Mouse (Mus musculus): ENCODE results near the gene Chd3. TPM values are rescaled to one million over a fixed set of nuclear protein-coding genes. Genes with fewer than 3 reads are reported as not detected.

Chd3 gene
- total and polyA plus RNA-seq, 2 experiments from 2014 or later = 58.9 to 298 TPM

DNA sequence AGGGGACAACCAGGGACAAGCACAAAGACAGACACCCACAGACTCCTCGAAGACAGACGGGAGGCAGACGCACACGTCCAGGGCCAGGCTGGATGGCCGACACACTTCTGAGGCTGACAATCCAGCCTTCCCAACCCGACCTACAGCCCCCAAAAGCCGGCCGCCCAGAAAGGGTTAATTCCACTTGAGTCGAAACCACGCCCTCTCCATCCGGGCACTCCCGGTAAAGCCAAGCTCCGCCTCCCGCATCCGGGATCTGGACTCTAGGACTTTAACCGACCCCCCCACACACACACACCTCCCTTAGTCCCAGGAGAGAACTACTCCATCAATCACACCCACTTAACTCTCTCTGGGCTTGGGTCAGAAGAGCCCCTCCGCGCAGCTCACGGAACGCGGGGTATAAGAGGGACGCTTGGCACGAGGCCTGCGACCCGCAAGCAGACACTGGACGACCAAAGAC lies 41.9 kb upstream of the Chd3 start:
- H3K4me2 ChIP-seq (ENCODE audit: low read depth, low read length, poor library complexity, severe bottlenecking) = peak overlapping the region; percentile 94
- peak overlapping the region; percentile 98 for H3K9ac ChIP-seq (replicated peaks; ENCODE audit: low read length, poor library complexity, severe bottlenecking)
- peak; percentile 62 for ATAC-seq (ENCODE audit: low FRiP score)
- WGBS = 0% methylated on average over 26 of the region's 26 CpGs
- peak overlapping the region; percentile 89 for H3K27ac ChIP-seq (ENCODE audit: low read depth, low read length)
- peaks cover 24% of the 10 kb centered on the region for H3K36me3 ChIP-seq (ENCODE audit: insufficient read depth, low read length)
- no peaks in the 10 kb centered on the region for H3K27me3 ChIP-seq (ENCODE audit: insufficient read depth, low read length)
- H3K9me3 ChIP-seq (ENCODE audit: low read length) = no peaks in the 10 kb centered on the region
- H3K4me3 ChIP-seq (ENCODE audit: low read depth, low read length) = peak overlapping the region; percentile 73
- no peak for TF ChIP-seq CTCF (IDR thresholded peaks at IDR 0.05)
- DNase-seq (ENCODE audit: low spot score) = peak; percentile 99
- peaks cover 35% of the 10 kb centered on the region for H3K4me1 ChIP-seq (ENCODE audit: insufficient read depth, low read length)

DNA sequence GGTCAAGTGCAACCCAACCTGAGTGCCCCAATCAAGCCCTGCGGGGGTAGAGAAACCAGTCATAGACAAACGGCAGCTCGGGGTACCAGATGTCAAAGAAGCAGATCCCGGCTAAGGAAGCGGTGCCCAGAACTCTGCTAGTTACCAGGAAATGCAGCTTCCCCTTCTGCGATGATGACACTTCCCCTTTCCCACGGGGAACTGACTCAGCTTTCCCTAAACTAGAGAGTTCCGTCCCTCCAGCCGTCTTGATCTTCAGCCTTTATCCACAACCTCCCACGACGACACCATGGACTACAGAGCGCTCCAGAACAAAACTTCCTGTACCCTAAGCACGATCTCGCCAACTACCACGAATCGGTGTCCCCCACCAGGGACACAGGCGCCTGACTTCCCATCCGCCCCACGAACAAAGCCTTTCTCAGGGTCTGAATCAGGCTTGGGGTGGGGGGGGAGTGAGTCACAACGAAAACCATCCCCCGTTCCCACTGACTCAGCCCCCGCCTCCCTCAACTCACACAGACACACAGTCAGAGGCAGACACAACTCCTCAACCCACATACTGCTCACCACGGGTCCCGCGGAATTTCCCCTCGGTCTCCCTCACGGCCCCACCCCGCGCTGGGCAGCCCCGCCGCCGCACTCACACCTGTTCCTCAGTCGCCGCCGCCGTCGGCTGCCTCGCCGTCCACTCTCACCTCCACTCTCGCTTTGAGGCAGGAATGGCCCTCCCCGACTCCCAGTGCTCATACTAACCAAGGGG lies 41.3 kb upstream of the Chd3 start:
- Histone ChIP-seq H3K27ac (ENCODE audit: low read depth, low read length) (peak overlapping the region; percentile 89), H3K9me3 (ENCODE audit: low read length) (no peaks in the 10 kb centered on the region), H3K27me3 (ENCODE audit: insufficient read depth, low read length) (no peaks in the 10 kb centered on the region), H3K4me1 (ENCODE audit: insufficient read depth, low read length) (peaks cover 35% of the 10 kb centered on the region), H3K4me2 (ENCODE audit: low read depth, low read length, poor library complexity, severe bottlenecking) (peak overlapping the region; percentile 94), H3K9ac (replicated peaks; ENCODE audit: low read length, poor library complexity, severe bottlenecking) (peak overlapping the region; percentile 98), H3K4me3 (ENCODE audit: low read depth, low read length) (peak overlapping the region; percentile 73), H3K36me3 (ENCODE audit: insufficient read depth, low read length) (peaks cover 30% of the 10 kb centered on the region)
- ATAC-seq (ENCODE audit: low FRiP score) (no peak; the same call in 1 of the 2 replicates), DNase-seq (ENCODE audit: low spot score) (no peak)
- TF ChIP-seq CTCF (IDR thresholded peaks at IDR 0.05) = no peak
- WGBS = under 1% methylated on average over 41 of the region's 41 CpGs

DNA sequence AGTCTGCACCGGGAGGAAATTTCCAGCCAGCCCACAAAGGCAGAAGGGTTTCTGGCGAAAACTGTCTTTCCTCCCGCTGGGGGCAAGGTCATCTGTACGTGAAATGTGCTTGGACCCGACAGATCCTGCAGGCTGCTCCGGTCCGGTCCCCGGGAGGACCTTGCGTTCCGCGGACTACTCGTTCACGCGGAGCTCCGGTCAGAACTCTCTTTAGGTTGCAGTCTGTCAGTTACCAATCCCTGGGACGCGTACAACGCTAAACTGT lies 40.8 kb upstream of the Chd3 start:
- Histone ChIP-seq H3K9ac (replicated peaks; ENCODE audit: low read length, poor library complexity, severe bottlenecking) (peak overlapping the region; percentile 98), H3K9me3 (ENCODE audit: low read length) (no peaks in the 10 kb centered on the region), H3K36me3 (ENCODE audit: insufficient read depth, low read length) (peaks cover 35% of the 10 kb centered on the region), H3K4me3 (ENCODE audit: low read depth, low read length) (peak overlapping the region; percentile 73), H3K27ac (ENCODE audit: low read depth, low read length) (peak overlapping the region; percentile 89), H3K4me1 (ENCODE audit: insufficient read depth, low read length) (peaks cover 34% of the 10 kb centered on the region), H3K27me3 (ENCODE audit: insufficient read depth, low read length) (no peaks in the 10 kb centered on the region), H3K4me2 (ENCODE audit: low read depth, low read length, poor library complexity, severe bottlenecking) (peak overlapping the region; percentile 94)
- WGBS = under 1% methylated on average over 18 of the region's 18 CpGs
- DNase-seq (ENCODE audit: low spot score) (no peak), ATAC-seq (ENCODE audit: low FRiP score) (no peak)
- TF ChIP-seq CTCF (IDR thresholded peaks at IDR 0.05) = no peak

- no peak for TF ChIP-seq CTCF (IDR thresholded peaks at IDR 0.05)
- DNase-seq (ENCODE audit: low spot score) = peak; percentile 84
- H3K4me1 ChIP-seq (ENCODE audit: insufficient read depth, low read length) = peaks cover 31% of the 10 kb centered on the region
- H3K4me3 ChIP-seq (ENCODE audit: low read depth, low read length) = peak overlapping the region; percentile 73
- H3K27ac ChIP-seq (ENCODE audit: low read depth, low read length) = peak overlapping the region; percentile 89
- no peaks in the 10 kb centered on the region for H3K9me3 ChIP-seq (ENCODE audit: low read length)
- peak overlapping the region; percentile 94 for H3K4me2 ChIP-seq (ENCODE audit: low read depth, low read length, poor library complexity, severe bottlenecking)
- no peaks in the 10 kb centered on the region for H3K27me3 ChIP-seq (ENCODE audit: insufficient read depth, low read length)
- H3K9ac ChIP-seq (replicated peaks; ENCODE audit: low read length, poor library complexity, severe bottlenecking) = peak overlapping the region; percentile 98
- peak; percentile 11; the same call in 1 of the 2 replicates for ATAC-seq (ENCODE audit: low FRiP score)
- peaks cover 40% of the 10 kb centered on the region for H3K36me3 ChIP-seq (ENCODE audit: insufficient read depth, low read length)
- WGBS = under 1% methylated on average over 39 of the region's 46 CpGs
Observed at GRCm38 (mm10) chr11:69409378-69410044, 40.3 kb upstream of the Chd3 start.

GRCm38 (mm10) chr11:69408541-69409377 lies 39.6 kb upstream of the Chd3 start:
- peak; percentile 96 for DNase-seq (ENCODE audit: low spot score)
- peak overlapping the region; percentile 98 for H3K9ac ChIP-seq (replicated peaks; ENCODE audit: low read length, poor library complexity, severe bottlenecking)
- peak overlapping the region; percentile 73 for H3K4me3 ChIP-seq (ENCODE audit: low read depth, low read length)
- H3K9me3 ChIP-seq (ENCODE audit: low read length) = no peaks in the 10 kb centered on the region
- H3K4me2 ChIP-seq (ENCODE audit: low read depth, low read length, poor library complexity, severe bottlenecking) = peak overlapping the region; percentile 94
- peaks cover 47% of the 10 kb centered on the region for H3K36me3 ChIP-seq (ENCODE audit: insufficient read depth, low read length)
- WGBS = under 1% methylated on average over 33 of the region's 33 CpGs
- H3K4me1 ChIP-seq (ENCODE audit: insufficient read depth, low read length) = peaks cover 27% of the 10 kb centered on the region
- peak; percentile 67 for ATAC-seq (ENCODE audit: low FRiP score)
- no peaks in the 10 kb centered on the region for H3K27me3 ChIP-seq (ENCODE audit: insufficient read depth, low read length)
- TF ChIP-seq CTCF (IDR thresholded peaks at IDR 0.05) = no peak
- H3K27ac ChIP-seq (ENCODE audit: low read depth, low read length) = peak overlapping the region; percentile 89

Data from midbrain, postnatal 0 days (tissue).